Mouse (Mus musculus) lung, embryonic 16.5 days (tissue): ENCODE data around the gene Nelfcd. TPM values are rescaled to one million over a fixed set of nuclear protein-coding genes. Genes with fewer than 3 reads are reported as not detected.

ENCODE experiments used
- ATAC-seq: fragments of 200-750 bp; cut with Nextera tagmentation; 2 replicates; pipeline ENCODE4 v1.8.0; 2017; ENCODE audit warnings: low read depth, mild to moderate bottlenecking, moderate library complexity
- H3K27ac ChIP-seq: fragments of 300-500 bp; sonication (generic); 2 replicates; pipeline ENCODE4 v1.5.1; 2014; ENCODE audit warnings: mild to moderate bottlenecking, control low read depth, low read length
- H3K27me3 ChIP-seq: fragments of 300-500 bp; sonication (generic); 2 replicates; pipeline ENCODE4 v1.6.1; 2014; ENCODE audit warnings: low read depth, low read length, mixed read lengths; ENCODE audit not compliant: control insufficient read depth, insufficient read depth
- H3K36me3 ChIP-seq: fragments of 300-500 bp; sonication (generic); 2 replicates; pipeline ENCODE4 v1.6.1; 2014; ENCODE audit warnings: low read length; ENCODE audit not compliant: control insufficient read depth, insufficient read depth
- H3K4me1 ChIP-seq: fragments of 300-500 bp; sonication (generic); replicated peaks from 2 replicates; pipeline ENCODE4 v1.6.1; 2014; ENCODE audit warnings: low read length, mixed read lengths; ENCODE audit not compliant: control insufficient read depth, insufficient read depth
- H3K4me2 ChIP-seq: fragments of 300-500 bp; sonication (generic); 2 replicates; pipeline ENCODE4 v1.6.1; 2014; ENCODE audit warnings: low read depth, low read length, control low read depth
- H3K4me3 ChIP-seq: fragments of 300-500 bp; sonication (generic); 2 replicates; pipeline ENCODE4 v1.5.1; 2014; ENCODE audit warnings: mild to moderate bottlenecking, low read length, control low read depth
- H3K9ac ChIP-seq: fragments of 300-500 bp; sonication (generic); 2 replicates; pipeline ENCODE4 v1.6.1; 2014; ENCODE audit warnings: low read length, control low read depth
- H3K9me3 ChIP-seq: fragments of 300-500 bp; sonication (generic); 2 replicates; pipeline ENCODE4 v1.6.1; 2016; ENCODE audit warnings: low read length; ENCODE audit not compliant: control insufficient read depth
- WGBS: fragments of 180-500 bp; shearing (Covaris S2); extraction: QIAGEN DNeasy Blood & Tissue Kit; methylation state at CpG from one replicate; pipeline ENCODE4 v1.1.7; 2014; 5-methylcytosine and 5-hydroxymethylcytosine counted together
- polyA plus RNA-seq: library from polyadenylated mRNA; unstranded; fragments of >200 nt; fragmentation: Nextera tagmentation; extraction: Ambion mirVana; gene quantifications from 2 replicates; pipeline ENCODE4 v1.2.1, GENCODE M21; 2015

Gene Nelfcd
- polyA plus RNA-seq = 136 and 140 TPM in 2 replicates

- H3K4me1 ChIP-seq = peaks cover 13% of the 10 kb centered on the region
Measured at GRCm38 (mm10) chr2:174415731-174416310, at the start of gene Nelfcd. Gene Nelfcd (plus strand): TSS chr2:174415804.

GRCm38 (mm10) chr2:174366571-174366970, 49.0 kb upstream of the Nelfcd start:
- Histone ChIP-seq H3K27ac (no peak overlapping the region), H3K9me3 (no peaks in the 10 kb centered on the region), H3K36me3 (no peaks in the 10 kb centered on the region), H3K4me3 (no peak overlapping the region), H3K27me3 (no peaks in the 10 kb centered on the region), H3K9ac (no peak overlapping the region), H3K4me1 (no peaks in the 10 kb centered on the region), H3K4me2 (no peak overlapping the region)
- WGBS = 82% methylated on average over 10 of the region's 10 CpGs
- no peak for ATAC-seq

More at GRCm38 (mm10) chr2:174415731-174416310, at the start of gene Nelfcd:
- Histone ChIP-seq H3K27me3 (no peaks in the 10 kb centered on the region), H3K36me3 (peaks cover 2% of the 10 kb centered on the region; the same call in 1 of the 2 replicates), H3K9ac (peak within 1 kb of the TSS; percentile 96), H3K9me3 (no peaks in the 10 kb centered on the region), H3K27ac (peak within 1 kb of the TSS; percentile 47), H3K4me3 (peak within 1 kb of the TSS; percentile 97), H3K4me2 (peak within 1 kb of the TSS; percentile 79)
- WGBS = under 1% methylated on average over 40 of the region's 40 CpGs
- ATAC-seq = peak; percentile 97

- 81% methylated on average over 9 of the region's 9 CpGs for WGBS
- no peaks in the 10 kb centered on the region for H3K4me1 ChIP-seq
- H3K9me3 ChIP-seq = no peaks in the 10 kb centered on the region
- H3K27me3 ChIP-seq = no peaks in the 10 kb centered on the region
- no peak overlapping the region for H3K4me2 ChIP-seq
- no peak overlapping the region for H3K27ac ChIP-seq
- no peak for ATAC-seq
- H3K36me3 ChIP-seq = no peaks in the 10 kb centered on the region
- H3K9ac ChIP-seq = no peak overlapping the region
- no peak overlapping the region for H3K4me3 ChIP-seq
Measured at GRCm38 (mm10) chr2:174381021-174381420, 34.6 kb upstream of the Nelfcd start.

- Histone ChIP-seq H3K4me1 (no peaks in the 10 kb centered on the region), H3K4me3 (no peak overlapping the region), H3K4me2 (no peak overlapping the region), H3K27ac (no peak overlapping the region), H3K27me3 (no peaks in the 10 kb centered on the region), H3K9ac (no peak overlapping the region), H3K36me3 (no peaks in the 10 kb centered on the region), H3K9me3 (peaks cover 3% of the 10 kb centered on the region; the same call in 1 of the 2 replicates)
- WGBS = 87% methylated on average over 3 of the region's 3 CpGs
- no peak for ATAC-seq
Measured at GRCm38 (mm10) chr2:174391936-174392335, 23.7 kb upstream of the Nelfcd start.

GRCm38 (mm10) chr2:174392554-174392953, 23.1 kb upstream of the Nelfcd start:
- WGBS = 81% methylated on average over 9 of the region's 9 CpGs
- Histone ChIP-seq H3K27me3 (no peaks in the 10 kb centered on the region), H3K4me2 (no peak overlapping the region), H3K9me3 (peaks cover 3% of the 10 kb centered on the region; the same call in 1 of the 2 replicates), H3K9ac (no peak overlapping the region), H3K27ac (no peak overlapping the region), H3K36me3 (no peaks in the 10 kb centered on the region), H3K4me3 (no peak overlapping the region), H3K4me1 (no peaks in the 10 kb centered on the region)
- ATAC-seq = no peak

GRCm38 (mm10) chr2:174393383-174393782, 22.2 kb upstream of the Nelfcd start:
- H3K9ac ChIP-seq = no peak overlapping the region
- H3K27me3 ChIP-seq = no peaks in the 10 kb centered on the region
- H3K4me3 ChIP-seq = no peak overlapping the region
- no peaks in the 10 kb centered on the region for H3K4me1 ChIP-seq
- no peak for ATAC-seq
- 72% methylated on average over 5 of the region's 5 CpGs for whole genome bisulfite sequencing
- no peak overlapping the region for H3K4me2 ChIP-seq
- H3K36me3 ChIP-seq = no peaks in the 10 kb centered on the region
- H3K27ac ChIP-seq = no peak overlapping the region
- H3K9me3 ChIP-seq = peaks cover 3% of the 10 kb centered on the region; the same call in 1 of the 2 replicates

GRCm38 (mm10) chr2:174396643-174397042, 19.0 kb upstream of the Nelfcd start:
- Histone ChIP-seq H3K4me3 (no peak overlapping the region), H3K27ac (no peak overlapping the region), H3K9ac (no peak overlapping the region), H3K36me3 (no peaks in the 10 kb centered on the region), H3K4me2 (no peak overlapping the region), H3K4me1 (no peaks in the 10 kb centered on the region), H3K27me3 (no peaks in the 10 kb centered on the region), H3K9me3 (no peaks in the 10 kb centered on the region)
- ATAC-seq = no peak
- 78% methylated on average over 10 of the region's 10 CpGs for WGBS

GRCm38 (mm10) chr2:174397065-174397464, 18.5 kb upstream of the Nelfcd start:
- Histone ChIP-seq H3K9me3 (no peaks in the 10 kb centered on the region), H3K36me3 (no peaks in the 10 kb centered on the region), H3K4me2 (no peak overlapping the region), H3K9ac (no peak overlapping the region), H3K27me3 (no peaks in the 10 kb centered on the region), H3K4me3 (no peak overlapping the region), H3K27ac (no peak overlapping the region), H3K4me1 (no peaks in the 10 kb centered on the region)
- ATAC-seq = no peak
- WGBS = 88% methylated on average over 1 of the region's 1 CpGs

- no peak overlapping the region for H3K4me2 ChIP-seq
- H3K36me3 ChIP-seq = no peaks in the 10 kb centered on the region
- H3K9ac ChIP-seq = no peak overlapping the region
- no peaks in the 10 kb centered on the region for H3K27me3 ChIP-seq
- 85% methylated on average over 6 of the region's 6 CpGs for WGBS
- no peak for ATAC-seq
- H3K4me1 ChIP-seq = no peaks in the 10 kb centered on the region
- H3K4me3 ChIP-seq = no peak overlapping the region
- H3K9me3 ChIP-seq = no peaks in the 10 kb centered on the region
- no peak overlapping the region for H3K27ac ChIP-seq
Measured at GRCm38 (mm10) chr2:174397881-174398280, 17.7 kb upstream of the Nelfcd start.
